Mouse (Mus musculus) lung, embryonic 15.5 days (tissue): Measurements from ENCODE around the gene Ikzf4. TPM values are rescaled to one million over a fixed set of nuclear protein-coding genes. Genes with fewer than 3 reads are reported as not detected.
A peak's percentile ranks its signal among the peaks of the same experiment; 100 is the strongest.

Source experiments
- ATAC-seq: fragments of 200-750 bp; cut with Nextera tagmentation; 2 replicates; pipeline ENCODE4 v1.8.0; 2017; ENCODE audit warnings: moderate number of reproducible peaks, borderline replicate concordance; ENCODE audit not compliant: low FRiP score, low TSS enrichment; ENCODE audit errors: extremely low read depth
- H3K27ac ChIP-seq: fragments of 300-500 bp; sonication (generic); 2 replicates; pipeline ENCODE4 v1.5.1; 2015; ENCODE audit warnings: moderate library complexity, mild to moderate bottlenecking, inconsistent platforms
- H3K27me3 ChIP-seq: fragments of 300-500 bp; sonication (generic); 2 replicates; pipeline ENCODE4 v1.6.1; 2015; ENCODE audit warnings: inconsistent platforms
- H3K36me3 ChIP-seq: fragments of 300-500 bp; sonication (generic); 2 replicates; pipeline ENCODE4 v1.6.1; 2015; ENCODE audit warnings: inconsistent platforms
- H3K4me1 ChIP-seq: fragments of 300-500 bp; sonication (generic); 2 replicates; pipeline ENCODE4 v1.6.1; 2015; ENCODE audit warnings: inconsistent platforms
- H3K4me2 ChIP-seq: fragments of 300-500 bp; sonication (generic); 2 replicates; pipeline ENCODE4 v1.6.1; 2015; ENCODE audit warnings: inconsistent platforms, mild to moderate bottlenecking, moderate library complexity
- H3K4me3 ChIP-seq: fragments of 300-500 bp; sonication (generic); 2 replicates; pipeline ENCODE4 v1.5.1; 2015; ENCODE audit warnings: mild to moderate bottlenecking, inconsistent platforms
- H3K9ac ChIP-seq: fragments of 300-500 bp; sonication (generic); 2 replicates; pipeline ENCODE4 v1.6.1; 2015; ENCODE audit warnings: inconsistent platforms
- H3K9me3 ChIP-seq: fragments of 300-500 bp; sonication (generic); 2 replicates; pipeline ENCODE4 v1.6.1; 2016; ENCODE audit warnings: inconsistent platforms
- WGBS: fragments of 180-500 bp; shearing (Covaris S2); methylation state at CpG from one replicate; pipeline ENCODE4 v1.1.7; 2015; 5-methylcytosine and 5-hydroxymethylcytosine counted together
- polyA plus RNA-seq: library from polyadenylated mRNA; unstranded; fragments of >200 nt; fragmentation: Nextera tagmentation; extraction: Ambion mirVana; gene quantifications from 2 replicates; pipeline ENCODE4 v1.2.1, GENCODE M21; 2015

Gene Ikzf4
- polyA plus RNA-seq = 1.6 and 2.2 TPM in 2 replicates

- H3K4me3 ChIP-seq = peak within 1 kb of the TSS; percentile 50
- peak; percentile 67; the same call in 1 of the 2 replicates for ATAC-seq
- no peak within 1 kb of the TSS for H3K27ac ChIP-seq
- WGBS = 5% methylated on average over 35 of the region's 36 CpGs
- peaks cover 25% of the 10 kb centered on the region; the same call in 1 of the 2 replicates for H3K4me1 ChIP-seq
- 0 out of 2 replicates have a peak, but pooled peaks cover 4% of the 10 kb centered on the region for H3K27me3 ChIP-seq
- peak within 1 kb of the TSS; percentile 53 for H3K9ac ChIP-seq
- peak within 1 kb of the TSS; percentile 89 for H3K4me2 ChIP-seq
- H3K9me3 ChIP-seq = no peaks in the 10 kb centered on the region
- no peaks in the 10 kb centered on the region for H3K36me3 ChIP-seq
These were observed at the start of gene Ikzf4 for GRCm38 (mm10) chr10:128645111-128646011. Gene Ikzf4, minus strand, starts transcription at chr10:128645991.

- 0% methylated on average over 22 of the region's 22 CpGs for WGBS
- Histone ChIP-seq H3K9me3 (no peaks in the 10 kb centered on the region), H3K27ac (peak overlapping the region; percentile 98), H3K9ac (peak overlapping the region; percentile 80), H3K4me1 (peaks cover 14% of the 10 kb centered on the region), H3K27me3 (no peaks in the 10 kb centered on the region), H3K4me2 (peak overlapping the region; percentile 61), H3K4me3 (peak overlapping the region; percentile 72), H3K36me3 (peaks cover 33% of the 10 kb centered on the region)
- no peak; the same call in 1 of the 2 replicates for ATAC-seq
These were observed 49.7 kb upstream of the Ikzf4 start for GRCm38 (mm10) chr10:128695411-128695991.

- Histone ChIP-seq H3K9ac (peak overlapping the region; percentile 58), H3K4me1 (peaks cover 12% of the 10 kb centered on the region), H3K9me3 (no peaks in the 10 kb centered on the region), H3K27ac (peak overlapping the region; percentile 67), H3K4me3 (peak overlapping the region; percentile 81), H3K36me3 (peaks cover 4% of the 10 kb centered on the region; the same call in 1 of the 2 replicates), H3K4me2 (peak overlapping the region; percentile 95), H3K27me3 (no peaks in the 10 kb centered on the region)
- WGBS = 2% methylated on average over 9 of the region's 9 CpGs
- ATAC-seq = no peak
These were observed 28.7 kb upstream of the Ikzf4 start for GRCm38 (mm10) chr10:128674469-128675008.

GRCm38 (mm10) chr10:128673763-128674468 is 28.1 kb upstream of the Ikzf4 start, which contains the start of gene Suox:
Gene Suox, minus strand, starts transcription at chr10:128674073.
- Histone ChIP-seq H3K4me2 (peak within 1 kb of the TSS; percentile 95), H3K27me3 (no peaks in the 10 kb centered on the region), H3K9ac (peak within 1 kb of the TSS; percentile 58), H3K9me3 (no peaks in the 10 kb centered on the region), H3K4me3 (peak within 1 kb of the TSS; percentile 81), H3K4me1 (peaks cover 15% of the 10 kb centered on the region), H3K36me3 (no peaks in the 10 kb centered on the region), H3K27ac (peak within 1 kb of the TSS; percentile 67)
- peak; percentile 95 for ATAC-seq
- under 1% methylated on average over 55 of the region's 60 CpGs for WGBS

- H3K4me3 ChIP-seq = no peak overlapping the region
- H3K27ac ChIP-seq = no peak overlapping the region
- no peak overlapping the region for H3K9ac ChIP-seq
- no peak for ATAC-seq
- no peak overlapping the region for H3K4me2 ChIP-seq
- peaks cover 20% of the 10 kb centered on the region for H3K4me1 ChIP-seq
- no peaks in the 10 kb centered on the region for H3K27me3 ChIP-seq
- no peaks in the 10 kb centered on the region for H3K9me3 ChIP-seq
- 91% methylated on average over 9 of the region's 9 CpGs for WGBS
- H3K36me3 ChIP-seq = no peaks in the 10 kb centered on the region
These were observed 25.4 kb upstream of the Ikzf4 start for GRCm38 (mm10) chr10:128671148-128671547.

GRCm38 (mm10) chr10:128668790-128669672 is 23.2 kb upstream of the Ikzf4 start:
- peak overlapping the region; percentile 88 for H3K4me3 ChIP-seq
- peak; percentile 50; the same call in 1 of the 2 replicates for ATAC-seq
- H3K4me2 ChIP-seq = peak overlapping the region; percentile 90
- peaks cover 16% of the 10 kb centered on the region for H3K4me1 ChIP-seq
- no peaks in the 10 kb centered on the region for H3K27me3 ChIP-seq
- peak overlapping the region; percentile 85 for H3K27ac ChIP-seq
- no peaks in the 10 kb centered on the region for H3K36me3 ChIP-seq
- no peaks in the 10 kb centered on the region for H3K9me3 ChIP-seq
- 1% methylated on average over 37 of the region's 42 CpGs for WGBS
- peak overlapping the region; percentile 75 for H3K9ac ChIP-seq

GRCm38 (mm10) chr10:128665806-128666205 is 20.0 kb upstream of the Ikzf4 start:
- no peak overlapping the region for H3K27ac ChIP-seq
- no peaks in the 10 kb centered on the region for H3K36me3 ChIP-seq
- H3K4me3 ChIP-seq = no peak overlapping the region
- no peaks in the 10 kb centered on the region for H3K27me3 ChIP-seq
- WGBS = 92% methylated on average over 2 of the region's 2 CpGs
- no peak overlapping the region for H3K4me2 ChIP-seq
- H3K9ac ChIP-seq = no peak overlapping the region
- H3K4me1 ChIP-seq = peaks cover 8% of the 10 kb centered on the region; the same call in 1 of the 2 replicates
- no peaks in the 10 kb centered on the region for H3K9me3 ChIP-seq
- ATAC-seq = no peak

GRCm38 (mm10) chr10:128665307-128665706 is 19.5 kb upstream of the Ikzf4 start:
- Histone ChIP-seq H3K9ac (no peak overlapping the region), H3K27me3 (no peaks in the 10 kb centered on the region), H3K4me1 (peaks cover 8% of the 10 kb centered on the region; the same call in 1 of the 2 replicates), H3K4me2 (no peak overlapping the region), H3K9me3 (no peaks in the 10 kb centered on the region), H3K27ac (no peak overlapping the region), H3K4me3 (no peak overlapping the region), H3K36me3 (no peaks in the 10 kb centered on the region)
- no peak for ATAC-seq
- 81% methylated on average over 3 of the region's 3 CpGs for WGBS

GRCm38 (mm10) chr10:128664808-128665207 is 19.0 kb upstream of the Ikzf4 start:
- Histone ChIP-seq H3K9me3 (no peaks in the 10 kb centered on the region), H3K4me2 (no peak overlapping the region), H3K36me3 (no peaks in the 10 kb centered on the region), H3K27ac (no peak overlapping the region), H3K4me1 (peaks cover 8% of the 10 kb centered on the region; the same call in 1 of the 2 replicates), H3K9ac (no peak overlapping the region), H3K4me3 (no peak overlapping the region), H3K27me3 (no peaks in the 10 kb centered on the region)
- 54% methylated on average over 3 of the region's 3 CpGs for WGBS
- ATAC-seq = no peak

GRCm38 (mm10) chr10:128663441-128664220 is 17.8 kb upstream of the Ikzf4 start:
- no peak overlapping the region for H3K27ac ChIP-seq
- H3K9me3 ChIP-seq = no peaks in the 10 kb centered on the region
- no peak for ATAC-seq
- no peaks in the 10 kb centered on the region for H3K36me3 ChIP-seq
- WGBS = 42% methylated on average over 5 of the region's 5 CpGs
- H3K4me2 ChIP-seq = no peak overlapping the region
- H3K27me3 ChIP-seq = no peaks in the 10 kb centered on the region
- no peak overlapping the region for H3K4me3 ChIP-seq
- H3K4me1 ChIP-seq = peaks cover 4% of the 10 kb centered on the region; the same call in 1 of the 2 replicates
- no peak overlapping the region for H3K9ac ChIP-seq
